Mouse (Mus musculus): Measurements from ENCODE around the gene Fam155a.
"Not testable (repeated sequence)": the region's sequence is repeated elsewhere in the genome, so short reads cannot be mapped to it uniquely, and the experiment has no call there.

Gene Fam155a

DNA sequence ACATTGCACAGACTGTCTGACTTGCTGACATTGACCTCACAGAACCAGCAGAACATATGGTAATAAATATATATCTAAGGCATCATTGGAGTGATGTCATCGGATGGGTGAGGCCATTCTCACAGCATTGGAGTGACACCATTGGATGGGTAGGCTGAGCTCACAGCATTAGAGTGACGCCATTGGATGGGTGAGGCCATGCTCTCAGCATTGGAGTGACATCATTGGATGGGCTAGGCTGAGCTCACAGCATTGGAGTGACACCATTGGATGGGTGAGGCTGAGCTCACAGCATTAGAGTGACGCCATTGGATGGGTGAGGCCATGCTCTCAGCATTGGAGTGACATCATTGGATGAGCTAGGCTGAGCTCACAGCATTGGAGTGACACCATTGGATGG lies 110.9 kb downstream of the Fam155a start:
- DNase-seq (ENCODE audit: low read depth, low spot score): not testable (repeated sequence)

DNA sequence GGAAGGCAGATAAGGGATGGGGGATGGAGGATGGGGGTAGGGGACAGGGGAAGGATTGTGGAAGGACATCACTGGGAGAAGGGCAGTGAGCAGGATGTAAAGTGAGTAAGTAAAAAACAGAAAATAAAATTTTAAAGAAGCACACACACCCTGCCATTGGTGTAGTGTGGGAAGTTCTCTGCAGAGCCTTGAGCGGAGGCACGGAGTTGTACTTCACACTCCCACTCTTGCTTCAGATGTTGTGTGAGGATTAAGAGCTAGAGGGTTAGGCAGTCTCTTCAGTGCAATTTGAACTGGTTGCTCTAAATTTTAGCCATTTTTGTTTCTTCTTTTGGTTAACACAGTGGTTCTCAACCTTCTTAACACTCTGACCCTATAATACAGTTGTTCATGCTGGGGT lies 114.1 kb downstream of the Fam155a start:
- peak; percentile 80 for DNase-seq (ENCODE audit: low read depth, low spot score)

DNA sequence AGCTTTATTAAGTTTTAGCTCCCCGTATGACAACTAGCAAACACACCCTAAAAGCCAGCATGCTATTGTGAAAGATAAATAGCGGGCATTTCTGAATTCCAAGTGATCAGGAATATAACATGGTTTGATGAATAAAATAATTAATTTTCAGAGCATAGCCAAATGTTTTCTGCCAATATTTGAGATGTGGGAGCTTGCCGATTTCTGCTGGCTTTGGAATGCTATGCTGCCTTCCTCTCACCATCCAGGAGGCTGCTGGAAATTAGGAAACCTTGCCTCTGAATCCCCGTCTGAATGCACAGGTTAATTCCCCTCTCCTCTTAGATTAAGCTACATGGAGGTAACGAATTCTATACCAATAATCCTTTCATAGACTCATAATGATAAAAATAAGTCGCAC lies 116.1 kb downstream of the Fam155a start:
- no peak for DNase-seq (ENCODE audit: low read depth, low spot score)

DNA sequence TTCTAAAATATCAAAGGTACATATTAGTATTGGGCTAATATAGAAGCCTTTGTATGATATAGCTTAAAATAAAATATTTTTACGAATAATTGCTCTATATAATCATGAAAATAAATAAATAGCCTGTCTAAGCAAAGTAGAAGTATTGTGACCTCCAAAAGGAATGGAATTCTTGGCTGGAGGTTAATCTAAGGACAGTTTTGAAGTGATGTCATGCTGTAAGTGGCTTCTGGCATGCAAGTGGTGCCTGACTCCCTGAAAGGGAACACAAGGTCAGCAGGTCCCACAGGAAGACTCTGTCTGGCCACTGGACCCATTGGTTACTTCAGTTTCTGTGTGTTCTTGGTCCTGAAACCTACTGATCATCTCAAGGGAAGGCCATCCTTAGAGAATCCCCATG lies 117.3 kb downstream of the Fam155a start:
- DNase-seq (ENCODE audit: low read depth, low spot score): no peak

DNA sequence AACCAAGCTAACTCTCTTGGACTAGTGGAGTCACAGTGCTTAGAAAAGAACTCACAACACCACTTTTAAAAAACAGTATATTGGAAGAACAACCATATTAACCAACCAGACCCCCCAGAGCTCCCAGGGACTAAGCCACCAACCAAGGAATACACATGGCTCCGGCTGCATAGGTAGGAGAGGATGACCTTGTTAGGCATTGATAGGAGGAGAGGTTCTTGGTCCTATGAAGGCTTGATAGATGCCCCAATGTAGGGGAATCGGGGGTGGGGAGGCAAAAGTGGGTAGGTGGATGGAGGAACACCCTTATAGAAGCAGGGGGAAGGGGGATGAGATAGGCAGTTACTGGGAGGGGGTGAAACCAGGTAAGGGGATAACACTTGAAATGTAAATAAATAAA lies 132.8 kb downstream of the Fam155a start:
- DNase-seq (ENCODE audit: low read depth, low spot score): no peak

DNA sequence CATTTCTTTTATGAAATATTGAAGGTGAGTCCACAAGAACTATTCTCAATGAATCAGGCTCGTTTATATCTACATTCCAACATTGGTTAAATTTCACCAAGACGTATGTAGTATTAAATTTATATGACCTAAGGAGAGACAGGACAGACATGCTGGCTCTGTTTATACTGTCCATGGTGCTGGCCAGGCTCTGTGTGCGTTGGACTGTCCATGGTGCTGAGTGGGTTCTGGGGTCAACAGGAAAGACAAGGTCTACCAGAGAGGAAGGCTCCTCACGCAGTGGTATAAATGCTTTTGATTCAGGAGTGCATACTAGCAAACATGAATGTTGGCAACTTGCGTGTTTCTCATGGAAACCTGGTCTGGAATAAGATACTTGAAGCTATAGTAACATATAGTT lies 135.7 kb downstream of the Fam155a start:
- no peak for DNase-seq (ENCODE audit: low read depth, low spot score)

DNA sequence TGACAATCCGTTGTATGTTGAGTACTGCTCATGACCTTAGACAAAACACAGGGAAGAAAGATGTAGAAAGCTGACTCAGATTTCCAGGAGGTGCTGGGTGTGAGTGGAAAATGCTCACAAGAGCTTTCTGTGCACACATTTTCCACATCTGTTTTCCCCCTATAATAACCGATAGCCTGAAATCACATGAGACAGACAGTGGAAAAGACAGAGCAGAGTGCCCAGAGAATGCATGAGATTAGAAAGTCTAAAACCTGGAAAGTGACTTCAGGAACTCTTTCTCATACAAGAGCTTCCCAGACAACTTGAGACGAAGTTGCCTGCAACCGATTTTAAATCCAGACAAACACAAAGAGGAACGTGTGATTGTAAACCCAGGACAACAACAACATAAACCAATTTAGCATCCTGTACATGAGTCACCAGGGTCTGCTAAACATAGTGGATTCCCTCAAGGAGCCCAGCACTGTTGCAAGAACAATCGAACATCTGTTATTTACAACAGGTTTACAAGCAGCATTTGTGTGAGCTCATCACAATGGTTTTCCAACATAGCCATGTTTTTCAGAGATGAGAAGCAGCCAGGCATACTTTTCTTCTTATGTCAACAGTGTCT lies 163.8 kb downstream of the Fam155a start:
- DNase-seq (ENCODE audit: low read depth, low spot score): peak; percentile 63

DNA sequence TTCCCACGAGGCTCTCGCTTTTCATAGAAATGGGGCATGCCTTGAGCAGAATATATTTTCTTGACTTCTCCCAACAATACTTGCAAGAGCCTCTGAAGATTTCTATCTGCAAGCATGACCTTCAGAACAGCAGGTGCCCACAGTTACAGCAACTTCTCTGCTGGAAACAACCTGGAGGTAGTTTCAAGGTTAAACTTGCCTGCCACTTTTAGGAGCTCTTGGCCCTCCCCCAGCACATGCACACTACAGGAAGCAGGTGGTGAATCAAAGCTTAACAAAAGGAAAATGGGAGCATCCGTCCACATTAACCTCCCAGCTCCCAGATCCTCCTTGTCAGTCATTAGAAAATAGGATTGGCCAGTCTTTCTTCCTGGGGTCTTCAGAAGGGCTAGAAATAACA lies 175.0 kb downstream of the Fam155a start:
- DNase-seq (ENCODE audit: low read depth, low spot score): no peak

DNA sequence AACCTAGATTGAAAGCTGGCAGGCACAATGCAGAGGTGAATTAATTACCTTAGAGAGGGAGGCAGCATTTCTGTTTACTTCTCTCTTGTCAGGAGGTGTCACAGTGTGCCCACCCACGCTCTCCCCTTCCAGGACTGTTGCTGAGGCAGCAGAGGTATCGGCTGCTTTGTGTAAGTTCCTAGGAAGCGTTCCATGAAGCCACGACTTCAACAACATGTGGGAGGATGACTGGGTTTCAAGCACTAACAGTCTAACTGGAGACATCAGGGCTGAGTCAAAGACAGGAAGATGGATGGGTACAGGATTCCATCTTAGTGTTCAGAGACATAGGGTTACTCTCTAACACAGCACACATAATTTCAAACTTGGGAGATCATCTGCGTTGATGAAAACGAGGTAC lies 189.1 kb downstream of the Fam155a start:
- peak; percentile 74 for DNase-seq (ENCODE audit: low read depth, low spot score)

DNA sequence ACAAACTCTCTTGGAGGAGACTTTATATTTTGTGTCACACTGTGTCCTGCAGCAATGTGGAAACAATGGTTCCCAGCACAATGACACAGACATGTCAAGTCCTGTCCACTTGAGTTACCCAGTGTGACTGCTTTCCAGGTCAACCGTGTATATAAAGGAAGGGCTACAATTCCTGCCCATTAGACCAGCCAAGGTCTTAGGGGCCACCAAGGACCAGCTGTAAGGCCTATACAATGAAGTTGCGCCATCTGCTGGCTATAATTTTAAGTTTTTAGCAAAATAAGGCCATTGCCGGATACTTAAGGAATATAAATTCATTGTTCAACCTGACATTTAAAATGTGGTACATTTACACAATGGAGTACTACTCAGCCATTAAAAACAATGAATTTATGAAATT lies 190.8 kb downstream of the Fam155a start:
- DNase-seq (ENCODE audit: low read depth, low spot score): peak; percentile 43

DNA sequence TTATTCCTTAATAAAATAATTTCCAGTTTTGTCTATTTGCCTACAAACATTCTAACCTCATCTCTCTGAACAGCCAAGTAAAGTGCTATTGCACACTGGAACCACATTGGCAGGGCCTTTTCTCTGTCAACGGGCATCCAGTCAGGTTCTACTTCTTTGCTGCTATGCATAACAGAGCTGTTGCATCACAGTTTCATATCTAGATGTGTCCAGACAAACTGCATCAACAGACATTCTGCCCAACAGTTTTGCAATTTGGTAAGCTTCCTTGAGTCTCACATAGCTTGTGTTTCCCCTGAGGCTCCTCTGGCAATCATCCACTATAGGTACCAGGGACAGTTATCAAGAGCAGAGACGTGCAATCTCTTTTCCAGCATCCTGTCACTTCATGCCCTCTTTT lies 199.0 kb downstream of the Fam155a start:
- no peak for DNase-seq (ENCODE audit: low read depth, low spot score)

DNA sequence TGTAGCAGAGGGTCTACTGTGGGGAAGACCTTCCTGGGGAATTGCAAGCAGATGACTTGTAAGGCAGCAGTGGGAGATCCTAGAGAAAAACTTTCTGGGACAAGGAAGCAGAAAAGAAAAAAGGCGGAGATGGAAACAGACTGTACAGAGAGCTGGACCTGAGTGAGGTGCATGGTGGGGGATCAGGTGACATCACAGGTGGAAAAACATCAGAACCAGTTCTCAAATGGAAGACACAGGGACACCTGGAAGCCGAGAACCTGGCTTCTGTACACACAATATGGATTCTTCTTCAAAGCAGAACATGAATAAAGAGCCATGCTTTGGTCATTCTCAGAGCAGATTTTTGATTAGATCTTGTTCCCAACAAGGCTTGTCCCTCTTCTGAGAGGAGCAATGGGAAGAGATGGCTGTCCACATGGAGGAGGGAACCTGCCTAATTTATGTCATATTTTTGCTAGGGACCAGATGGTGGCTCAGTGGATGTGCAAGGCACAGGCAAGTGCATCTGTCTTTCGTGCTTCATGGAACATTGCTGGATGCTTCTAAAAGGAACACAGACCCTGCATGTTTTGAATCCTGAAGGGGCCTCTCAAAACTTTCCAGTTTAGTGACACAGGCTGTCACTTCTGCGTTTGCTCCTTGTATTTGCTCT lies 201.3 kb downstream of the Fam155a start:
- peak; percentile 89 for DNase-seq (ENCODE audit: low read depth, low spot score)

DNA sequence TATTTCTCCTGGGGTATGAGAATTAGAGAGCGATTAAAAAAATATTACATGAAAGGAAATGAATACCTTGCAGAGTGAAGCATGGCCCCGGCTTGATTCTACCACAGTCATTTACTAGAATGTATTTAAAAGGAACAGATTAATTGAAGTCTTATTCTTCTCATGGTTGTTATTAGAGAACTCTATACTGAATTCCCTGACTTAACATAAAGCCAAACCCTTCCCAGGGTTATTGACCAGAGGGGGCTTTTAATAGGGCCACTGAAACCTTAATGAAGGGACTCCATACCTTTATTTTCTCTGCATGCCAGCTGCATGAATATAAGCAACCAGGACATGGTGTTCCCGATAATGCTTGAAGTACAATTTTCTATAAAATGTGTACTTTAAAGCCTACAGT lies 221.8 kb downstream of the Fam155a start:
- DNase-seq (ENCODE audit: low read depth, low spot score): no peak

DNA sequence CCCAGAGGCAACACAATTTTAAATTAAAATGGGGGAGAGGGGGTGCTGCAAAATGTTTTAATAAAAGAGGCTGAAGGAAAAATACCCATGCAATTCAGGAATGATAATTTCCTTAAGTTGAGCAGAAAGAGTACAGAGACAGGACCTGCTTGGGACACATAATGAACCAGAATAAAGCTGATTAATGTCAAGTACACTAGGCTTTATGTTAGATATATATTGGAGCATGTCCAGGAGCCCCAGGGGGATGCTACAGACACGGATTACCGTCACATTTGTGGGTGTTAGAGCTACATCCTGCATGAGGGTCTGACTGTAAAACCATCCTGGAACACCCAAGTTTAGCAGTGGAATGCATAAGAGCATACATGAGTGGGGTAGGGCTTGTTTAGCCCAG lies 223.4 kb downstream of the Fam155a start:
- DNase-seq (ENCODE audit: low read depth, low spot score): no peak

DNA sequence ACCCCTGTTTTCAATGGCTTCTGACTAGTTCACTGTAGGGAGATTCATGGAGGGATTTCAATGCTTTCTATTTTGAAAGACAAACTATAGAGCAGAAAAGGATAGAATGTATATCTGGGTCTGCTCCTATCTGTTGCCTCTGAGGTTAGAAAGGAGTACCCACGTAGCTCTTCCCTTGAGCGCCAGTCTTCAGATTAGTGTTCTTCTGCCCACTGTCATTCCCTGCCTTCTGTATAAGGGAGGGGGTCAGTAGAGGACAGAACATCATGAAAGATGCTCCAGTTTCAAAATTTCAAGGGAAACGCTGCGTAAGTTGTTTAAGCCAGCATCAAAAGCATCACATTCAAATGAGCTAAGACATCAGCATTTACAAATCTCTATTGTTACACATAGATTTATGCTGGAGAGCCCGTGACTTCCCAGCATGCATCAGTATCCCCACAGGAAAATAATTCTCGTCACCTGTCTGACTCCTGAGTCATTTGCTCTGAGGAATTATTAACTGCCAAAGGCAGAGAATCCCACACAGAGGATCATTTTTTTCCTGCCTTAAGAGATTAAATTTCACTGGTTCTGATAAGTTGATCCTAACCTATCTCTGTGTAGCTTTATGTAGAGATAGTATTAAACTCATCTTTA lies 223.9 kb downstream of the Fam155a start:
- DNase-seq (ENCODE audit: low read depth, low spot score): no peak

DNA sequence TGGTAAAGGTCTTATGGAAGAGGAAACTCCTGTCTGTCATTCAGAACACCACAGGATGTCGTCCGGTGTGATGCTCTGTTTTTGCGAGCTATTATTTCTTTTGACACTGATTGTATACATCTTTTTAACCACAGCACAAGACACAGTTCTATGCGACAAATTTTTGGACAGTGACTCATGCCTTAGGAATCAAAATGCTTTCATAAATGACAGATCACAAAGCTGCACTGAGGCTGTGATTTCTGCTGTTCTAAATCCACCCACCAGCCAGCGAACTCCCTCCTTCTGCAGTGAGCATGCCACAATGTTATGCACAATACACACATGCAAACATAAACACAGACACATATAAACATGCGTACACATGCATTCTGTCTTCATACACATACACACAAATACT lies 224.5 kb downstream of the Fam155a start:
- DNase-seq (ENCODE audit: low read depth, low spot score): peak; percentile 55

DNA sequence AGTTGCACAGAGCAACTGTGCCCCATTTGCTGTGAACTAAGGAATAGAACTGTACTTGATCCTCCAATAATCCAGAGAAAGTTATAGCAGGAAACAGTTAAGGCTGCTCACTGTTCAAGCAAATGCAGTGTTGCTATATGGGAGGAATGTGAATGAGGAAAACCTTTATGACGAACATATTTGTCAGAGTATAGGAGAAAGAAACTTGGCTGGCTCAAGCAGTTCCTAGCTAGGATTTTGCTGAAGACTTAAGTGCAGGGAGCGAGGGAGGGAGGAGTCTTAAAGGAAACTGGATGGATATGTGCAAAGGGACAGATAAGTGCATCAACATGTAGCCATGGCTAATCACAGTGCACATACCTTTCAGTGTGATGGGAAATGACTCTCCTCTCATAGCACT lies 225.3 kb downstream of the Fam155a start:
- peak; percentile 41 for DNase-seq (ENCODE audit: low read depth, low spot score)

DNA sequence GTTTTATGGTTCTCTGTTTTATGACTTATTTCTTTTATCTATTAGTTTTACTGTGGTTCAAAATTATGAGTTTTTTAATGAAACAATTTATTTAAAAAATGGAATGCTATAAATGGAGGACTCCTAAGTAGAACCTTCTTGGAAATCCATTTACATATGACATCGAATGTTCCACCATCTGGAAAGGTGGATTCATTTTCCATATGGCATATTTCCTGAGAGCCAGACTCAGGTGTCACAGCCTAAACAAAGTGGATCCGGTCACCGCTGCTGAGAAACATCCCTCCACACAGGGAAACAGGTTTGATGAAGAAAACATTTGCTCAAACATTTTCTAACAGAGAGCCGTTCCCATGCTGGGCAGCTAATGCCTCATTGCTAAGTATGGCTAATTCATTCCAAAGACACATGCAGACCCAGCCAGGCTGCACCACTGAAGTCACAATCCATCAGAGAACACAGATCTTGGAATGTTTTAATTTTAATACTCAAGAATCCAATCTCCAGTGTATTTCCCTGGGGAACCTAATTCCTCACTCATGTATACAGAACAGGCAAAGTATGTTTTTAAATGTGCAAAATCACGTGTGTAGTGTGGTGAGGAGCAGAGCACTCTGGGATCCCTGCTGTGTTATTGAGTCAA lies 235.1 kb downstream of the Fam155a start:
- peak; percentile 34 for DNase-seq (ENCODE audit: low read depth, low spot score)

DNA sequence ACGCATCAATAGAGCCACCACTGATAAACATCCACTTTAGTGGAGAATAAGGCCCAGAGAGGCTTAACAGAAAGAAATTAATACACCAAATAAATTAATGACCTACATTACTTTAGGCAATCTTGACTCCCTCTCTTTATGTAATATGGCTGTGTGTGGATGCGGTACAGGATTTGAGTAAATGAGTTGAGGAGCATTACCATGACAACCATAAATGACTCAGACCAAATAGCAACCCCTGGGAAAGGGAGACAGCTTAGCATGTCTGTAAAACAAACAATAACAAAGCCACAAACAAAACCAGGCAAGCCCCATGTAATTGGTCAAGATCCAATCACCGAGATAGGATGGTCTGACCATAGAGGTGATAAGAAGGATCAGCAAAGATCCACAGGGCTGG lies 244.4 kb downstream of the Fam155a start:
- DNase-seq (ENCODE audit: low read depth, low spot score): peak; percentile 45

DNA sequence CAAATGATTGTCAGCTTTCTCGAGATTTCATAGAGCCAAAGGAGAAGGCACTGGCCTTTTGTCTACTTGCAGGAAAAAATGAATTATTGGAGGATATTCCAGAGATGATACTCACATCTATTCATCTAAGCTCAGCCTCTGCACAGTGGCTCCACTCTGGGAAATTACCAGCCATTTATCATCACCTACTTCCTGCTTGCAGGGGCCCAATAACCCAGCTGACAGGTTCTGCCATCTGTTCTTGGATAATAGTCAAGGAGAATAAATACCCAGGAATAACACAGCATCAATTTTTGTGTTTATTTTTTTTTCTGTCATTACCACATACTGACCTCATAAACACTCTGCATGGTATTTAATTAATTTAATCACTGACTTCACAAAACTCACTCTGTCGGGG lies 249.4 kb downstream of the Fam155a start:
- DNase-seq (ENCODE audit: low read depth, low spot score): peak; percentile 59

DNA sequence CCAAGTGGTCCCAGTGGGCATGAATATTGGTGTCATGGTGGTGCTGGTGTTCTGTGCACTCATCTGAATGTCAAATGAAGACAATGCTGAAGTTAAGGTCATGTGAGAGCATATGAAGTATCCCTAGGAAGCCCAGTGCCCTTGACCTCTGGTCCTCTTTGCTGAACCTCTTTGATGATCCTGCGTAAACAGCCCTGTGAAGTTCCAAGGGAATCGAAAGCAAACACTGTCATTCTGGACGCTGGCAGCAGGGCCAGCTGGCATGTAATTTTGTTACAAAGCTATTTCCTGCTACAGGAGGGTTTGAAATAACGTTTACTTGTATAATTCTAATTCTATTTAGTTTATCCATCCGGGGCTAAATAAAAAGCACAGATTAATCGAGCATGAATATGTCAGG lies 270.2 kb downstream of the Fam155a start:
- DNase-seq (ENCODE audit: low read depth, low spot score): peak; percentile 60

DNA sequence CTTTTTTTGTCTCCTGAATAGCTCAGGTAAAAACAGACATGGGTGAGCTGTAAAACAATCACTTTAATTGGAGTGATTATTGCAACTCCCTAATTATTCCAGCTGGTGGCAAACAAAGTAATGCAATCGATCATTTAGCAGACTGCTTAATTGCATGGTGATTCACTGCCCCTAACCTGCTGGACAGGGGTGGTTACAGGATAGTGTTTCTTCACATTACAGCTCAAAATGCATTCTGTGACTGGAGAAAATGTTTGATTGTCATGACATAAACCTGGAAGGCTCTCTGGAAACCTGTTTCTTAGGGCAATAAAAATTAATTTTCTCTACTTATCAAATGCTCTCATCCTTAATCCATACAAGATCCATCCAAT lies 276.7 kb downstream of the Fam155a start:
- no peak for DNase-seq (ENCODE audit: low read depth, low spot score)
